ENCODE assay signal across 19 mouse cellular contexts in genomic region chr5:43853868-43854488, GRCm38 (mm10). TPM values are rescaled to one million over a fixed set of nuclear protein-coding genes. Genes with fewer than 3 reads are reported as not detected.
A peak's percentile ranks its signal among the peaks of the same experiment; 100 is the strongest.
DNase-seq lines count a peak whose midpoint lies in the region; ATAC-seq and TF ChIP-seq lines count a peak whose summit lies in the region.
"Had no signal": no experiment of that assay in that cellular context is flagged by ENCODE, and none has a peak within 500 bp of the region (broad histone marks: within the 10 kb centered on the region; RNA-seq: fewer than 3 reads in every experiment).

No protein-coding gene starts in this region.

- no peak for TF ChIP-seq POLR2A in lung, adult 2 months (IDR thresholded peaks at IDR 0.05; ENCODE audit: borderline replicate concordance, extremely low read depth, low read depth, low read length)
- TF ChIP-seq POLR2A in bone marrow macrophage, adult 2 months (IDR thresholded peaks at IDR 0.05; ENCODE audit: borderline replicate concordance, low read depth, low read length): no peak

- no peak for ATAC-seq in kidney, embryonic 16.5 days (ENCODE audit: low FRiP score, low TSS enrichment)
- peak; percentile 38; the same call in 1 of the 2 replicates for ATAC-seq in neutrophil, adult 5-6 weeks (ENCODE audit: extremely low read depth, insufficient number of reproducible peaks, low FRiP score, poor library complexity, severe bottlenecking)
- ATAC-seq: forebrain, embryonic 16.5 days; midbrain, embryonic 13.5 days; Patski had no signal

- H3K4me3 ChIP-seq in kidney, embryonic 16.5 days (ENCODE audit: low read length): no peak overlapping the region
- H3K4me3 ChIP-seq in lung, adult 2 months (replicated peaks; ENCODE audit: extremely low read depth, low read depth, low read length): no peak overlapping the region
- H3K4me3 ChIP-seq in bone marrow macrophage, adult 2 months (ENCODE audit: insufficient read depth, low read length): no peak overlapping the region
- H3K4me3 ChIP-seq: heart, embryonic 12.5 days; liver, embryonic 15.5 days; midbrain, embryonic 13.5 days had no signal

- H3K4me1 ChIP-seq in kidney, embryonic 16.5 days (ENCODE audit: insufficient read depth, low read length): 0 out of 2 replicates have a peak, but pooled peaks cover 4% of the 10 kb centered on the region
- H3K4me1 ChIP-seq in lung, adult 2 months (ENCODE audit: control insufficient read depth, insufficient read depth, low read length): peaks cover 11% of the 10 kb centered on the region
- peaks cover 33% of the 10 kb centered on the region for H3K4me1 ChIP-seq in bone marrow macrophage, adult 2 months (ENCODE audit: control insufficient read depth, insufficient read depth, low read length)
- H3K4me1 ChIP-seq: liver, embryonic 15.5 days; midbrain, embryonic 13.5 days had no signal

- H3K4me2 ChIP-seq in kidney, embryonic 16.5 days (replicated peaks; ENCODE audit: low read depth, low read length): no peak overlapping the region
- H3K4me2 ChIP-seq: heart, embryonic 12.5 days; liver, embryonic 15.5 days; midbrain, embryonic 13.5 days had no signal

- WGBS in kidney, embryonic 16.5 days: 77% methylated on average over 7 of the region's 7 CpGs
- 58% methylated on average over 7 of the region's 7 CpGs for WGBS in lung, adult 2 months

- peak overlapping the region; percentile 63 for H3K27ac ChIP-seq in kidney, embryonic 16.5 days (ENCODE audit: low read length)
- H3K27ac ChIP-seq in bone marrow macrophage, adult 2 months (ENCODE audit: insufficient read depth, low read depth, low read length): peak overlapping the region; percentile 68
- H3K27ac ChIP-seq: midbrain, embryonic 13.5 days had no signal

- no peaks in the 10 kb centered on the region for H3K36me3 ChIP-seq in kidney, embryonic 16.5 days (ENCODE audit: insufficient read depth, low read length)
- H3K36me3 ChIP-seq: heart, embryonic 12.5 days; liver, embryonic 15.5 days; midbrain, embryonic 13.5 days had no signal

- no peak for DNase-seq in kidney, adult 9 months
- peak; percentile 30 for DNase-seq in lung, postnatal 36 days
- DNase-seq in lung, adult 2 months: no peak
- no peak for DNase-seq in ovary, postnatal 36 days (ENCODE audit: low spot score)
- DNase-seq: cerebellum, adult 11 months; cerebellum, postnatal 36 days; layer of hippocampus, postnatal 36 days; left cerebral cortex, postnatal 4 days; thymus, postnatal 36 days had no signal

- TF ChIP-seq CTCF in lung, adult 2 months (IDR thresholded peaks at IDR 0.05; ENCODE audit: insufficient read depth, low read length): no peak
- TF ChIP-seq CTCF in bone marrow macrophage, adult 2 months (IDR thresholded peaks at IDR 0.05; ENCODE audit: low read depth, low read length): no peak

- no peak overlapping the region for H3K9ac ChIP-seq in kidney, embryonic 16.5 days (replicated peaks; ENCODE audit: low read length)
- H3K9ac ChIP-seq: heart, embryonic 12.5 days; liver, embryonic 15.5 days; midbrain, embryonic 13.5 days had no signal

- no peaks in the 10 kb centered on the region for H3K27me3 ChIP-seq in kidney, embryonic 16.5 days (ENCODE audit: insufficient read depth, low read length)
- H3K27me3 ChIP-seq: heart, embryonic 12.5 days; liver, embryonic 15.5 days; midbrain, embryonic 13.5 days; Patski had no signal

- H3K9me3 ChIP-seq in kidney, embryonic 16.5 days (ENCODE audit: low read length): 0 out of 2 replicates have a peak, but pooled peaks cover 5% of the 10 kb centered on the region
- H3K9me3 ChIP-seq: liver, embryonic 15.5 days; midbrain, embryonic 13.5 days had no signal

RNA-seq across cellular contexts. Expression of gene Cd38, which starts 14.4 kb away (rescaled TPM):
- polyA plus RNA-seq in kidney, embryonic 16.5 days (2015; fragmentation: Nextera tagmentation; extraction: Ambion mirVana): 35.3 and 37.7 TPM in 2 replicates
- polyA plus RNA-seq in lung, adult 2 months (2012; rRNA removed): 20.9 and 22.2 TPM in 2 replicates
- not detected in 2 replicates for polyA plus RNA-seq in bone marrow macrophage, adult 2 months (2012; ENCODE audit: insufficient read depth, insufficient read length, missing spikeins)
- 71.3 and 74.3 TPM in 2 replicates for total RNA-seq in neutrophil, adult 5-6 weeks (2017)

RNA-seq across cellular contexts. Expression of gene Fbxl5, which starts 32.5 kb away (rescaled TPM):
- 64.5 and 66.6 TPM in 2 replicates for polyA plus RNA-seq in kidney, embryonic 16.5 days (2015; fragmentation: Nextera tagmentation; extraction: Ambion mirVana)
- polyA plus RNA-seq in lung, adult 2 months (2012; rRNA removed): 20.3 and 31.4 TPM in 2 replicates
- polyA plus RNA-seq in bone marrow macrophage, adult 2 months (2012; ENCODE audit: insufficient read depth, insufficient read length, missing spikeins): 46.5 and 47.2 TPM in 2 replicates
- total RNA-seq in neutrophil, adult 5-6 weeks (2017): 724 and 727 TPM in 2 replicates

RNA-seq across cellular contexts. Expression of gene Bst1, which starts 35.3 kb away (rescaled TPM):
- 0.47 and 1.4 TPM in 2 replicates for polyA plus RNA-seq in kidney, embryonic 16.5 days (2015; fragmentation: Nextera tagmentation; extraction: Ambion mirVana)
- 8.4 and 8.8 TPM in 2 replicates for polyA plus RNA-seq in lung, adult 2 months (2012; rRNA removed)
- 33.5 and 34.6 TPM in 2 replicates for polyA plus RNA-seq in bone marrow macrophage, adult 2 months (2012; ENCODE audit: insufficient read depth, insufficient read length, missing spikeins)
- 122 and 131 TPM in 2 replicates for total RNA-seq in neutrophil, adult 5-6 weeks (2017)
- total RNA-seq: gastrocnemius, adult 8-10 months; layer of hippocampus, postnatal 36 days; left cerebral cortex, postnatal 4 days had no signal
- polyA plus RNA-seq: forebrain, embryonic 16.5 days; hindbrain, embryonic 11.5 days; midbrain, embryonic 13.5 days had no signal

RNA-seq across cellular contexts. Expression of gene Gm7879, which starts 59.0 kb away (rescaled TPM):
- polyA plus RNA-seq in kidney, embryonic 16.5 days (2015; fragmentation: Nextera tagmentation; extraction: Ambion mirVana): 0.59 and 1.5 TPM in 2 replicates
- polyA plus RNA-seq in lung, adult 2 months (2012; rRNA removed): 0.34 TPM in 1 of 2 replicates, not detected in the other
- polyA plus RNA-seq in bone marrow macrophage, adult 2 months (2012; ENCODE audit: insufficient read depth, insufficient read length, missing spikeins): not detected in 2 replicates
- 2.6 and 3.2 TPM in 2 replicates for total RNA-seq in neutrophil, adult 5-6 weeks (2017)
- polyA plus RNA-seq: forebrain, embryonic 16.5 days; heart, embryonic 12.5 days had no signal

Comparison
In these comparisons a context has a peak if more than half of its experiments do, and no peak if none do; other contexts are left out.
1. RNA of gene Cd38, which starts 14.4 kb away (polyA plus RNA-seq): 35.3 to 37.7 TPM in kidney, embryonic 16.5 days and 20.9 to 22.2 TPM in lung, adult 2 months; not detected in bone marrow macrophage, adult 2 months; every median in the first group is over 10 times any median in the second.